Mouse (Mus musculus) adrenal gland, postnatal 10 days (tissue): ENCODE measurements at regions not wholly inside any gene's neighbourhood (a gene's known extent, or its start where the extent isn't known, plus 50 kb on each side); places are given as distances from the start of the nearest gene placed in this dataset.
A peak's percentile ranks its signal among the peaks of the same experiment; 100 is the strongest.

ENCODE experiments used
- DNase-seq: peaks from one replicate; pipeline ENCODE4 v3.0.0; 2021; ENCODE audit warnings: mixed read lengths

DNA sequence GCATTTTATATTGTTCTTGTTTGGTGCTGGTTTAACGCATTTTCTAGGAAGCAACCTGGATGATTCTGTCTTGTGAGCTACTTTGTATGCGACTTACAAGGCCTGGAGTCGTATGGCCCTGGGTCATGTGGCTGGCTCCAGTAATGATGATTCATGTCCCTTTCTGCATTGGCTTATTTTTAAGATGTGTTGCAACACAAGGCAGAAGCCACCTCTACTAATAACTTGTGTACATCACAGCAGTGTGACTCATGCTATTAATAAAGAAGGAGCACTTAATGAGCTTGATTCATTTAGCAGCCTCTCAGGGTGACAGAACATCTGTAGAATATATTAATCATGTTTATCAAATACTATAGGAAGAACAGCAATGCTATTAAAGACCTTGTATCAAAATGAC, 84.0 kb downstream of the Slc5a7 start:
- no peak for DNase-seq

DNA sequence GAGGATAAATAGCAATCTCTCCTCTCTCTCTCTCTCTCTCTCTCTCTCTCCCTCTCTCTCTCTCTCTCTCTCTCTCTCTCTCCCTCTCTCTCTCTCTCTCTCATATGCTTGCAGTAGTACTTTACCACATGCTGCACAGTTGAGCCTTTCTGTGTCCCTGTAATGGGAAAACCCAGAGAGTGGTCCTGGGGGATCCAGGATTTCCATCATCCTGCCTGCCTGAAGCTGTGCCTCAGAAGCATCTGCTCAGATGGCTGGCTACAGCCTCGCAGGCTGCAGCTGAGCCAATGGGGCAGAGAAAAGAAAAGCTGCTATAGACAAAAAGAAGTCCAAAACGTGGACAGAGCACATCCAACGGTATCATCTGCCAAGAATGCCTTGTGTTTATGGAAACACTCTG, 97.1 kb downstream of the Slc5a7 start:
- DNase-seq = no peak

DNA sequence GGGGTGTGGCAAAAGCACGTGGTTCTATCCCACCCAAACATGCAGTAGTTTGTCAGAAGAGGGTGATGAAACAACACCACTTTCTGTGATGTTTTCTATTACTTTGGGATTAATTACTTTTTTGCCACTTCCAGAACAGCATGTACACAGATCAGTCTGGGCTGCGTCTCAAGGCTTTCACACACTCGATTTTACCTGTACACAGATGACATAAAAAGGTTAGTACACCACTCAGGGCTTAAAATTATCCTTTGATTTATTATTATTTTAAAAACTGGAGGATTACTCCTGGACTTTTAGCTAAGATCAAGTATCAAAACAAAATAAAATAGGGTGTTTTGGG, 106.6 kb downstream of the Slc5a7 start:
- DNase-seq = no peak

DNA sequence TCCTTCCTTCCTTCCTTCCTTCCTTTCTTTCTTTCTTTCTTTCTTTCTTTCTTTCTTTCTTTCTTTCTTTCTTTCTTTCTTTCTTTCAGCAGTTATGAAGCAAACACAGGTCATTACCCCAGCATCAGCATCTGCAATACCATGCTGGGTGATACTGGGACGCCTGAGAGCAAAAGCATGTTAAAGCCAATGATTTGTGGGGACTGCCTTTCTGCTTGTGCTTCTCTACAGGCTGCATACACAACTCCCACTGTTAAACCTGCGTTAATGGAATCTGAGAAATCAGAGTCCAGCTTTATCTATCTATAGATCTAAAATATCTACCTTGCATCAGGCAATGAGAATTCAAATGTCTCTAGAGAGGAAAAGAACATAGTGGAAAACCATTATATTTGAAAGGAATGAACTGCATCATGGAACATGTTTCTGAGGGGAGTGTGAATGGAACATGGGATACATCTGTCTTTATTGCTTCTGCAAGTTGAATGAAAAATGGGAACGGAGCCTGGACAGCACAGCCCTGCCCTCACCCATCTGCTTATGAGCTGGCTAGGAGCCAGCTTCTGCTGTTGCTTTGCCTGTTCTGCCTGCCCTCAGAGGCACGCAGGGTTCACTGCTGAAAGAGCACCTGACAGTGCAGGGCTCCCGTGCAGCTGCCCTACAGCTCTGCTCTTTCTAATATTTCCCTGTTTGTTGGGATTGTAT, 107.2 kb downstream of the Slc5a7 start:
- DNase-seq = peak; percentile 34

DNA sequence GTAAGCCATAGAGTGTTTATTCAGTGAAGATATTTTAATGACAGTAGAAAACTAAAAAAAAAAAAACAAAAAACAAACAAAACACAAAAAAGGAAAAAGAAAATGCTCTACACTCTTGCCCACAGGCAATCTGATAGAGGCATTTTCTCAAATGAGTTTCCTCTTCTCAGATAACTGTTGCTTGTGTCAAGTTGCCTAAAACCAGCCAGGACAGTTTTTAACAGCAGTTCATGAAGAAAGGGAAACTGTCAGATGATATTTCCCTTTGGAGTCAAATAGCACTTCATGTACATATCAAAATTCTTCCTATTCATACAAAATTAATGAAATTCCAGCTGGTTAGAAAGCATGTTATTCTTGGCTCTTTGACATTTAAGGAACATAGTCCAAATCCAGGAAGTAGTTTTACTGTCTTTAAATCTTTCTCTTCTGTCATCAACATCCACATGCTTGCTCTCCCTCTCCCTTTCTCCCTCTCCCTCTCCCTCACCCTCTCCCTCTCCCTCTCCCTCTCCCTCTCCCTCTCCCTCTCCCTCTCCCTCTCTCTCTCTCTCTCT, 109.8 kb downstream of the Slc5a7 start:
- DNase-seq = no peak

DNA sequence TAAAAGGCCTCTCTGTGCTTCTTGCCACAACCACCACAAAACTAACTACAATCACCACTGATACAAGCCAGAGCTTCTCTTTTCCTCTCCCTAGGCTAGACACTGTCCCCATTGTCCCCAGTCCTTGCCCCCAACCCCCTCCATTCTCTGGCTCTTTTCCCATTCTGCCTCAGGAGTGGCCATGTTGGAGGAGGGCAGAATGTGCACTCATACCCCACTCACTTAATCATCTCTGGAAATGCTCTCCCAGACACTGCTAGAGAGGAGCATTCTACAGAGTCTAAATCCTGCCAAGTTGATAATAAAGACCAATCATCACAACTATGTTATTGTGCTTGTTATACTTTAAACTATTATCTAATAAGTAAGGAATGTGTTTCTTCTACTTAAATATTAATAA, 116.8 kb downstream of the Slc5a7 start:
- DNase-seq = no peak

DNA sequence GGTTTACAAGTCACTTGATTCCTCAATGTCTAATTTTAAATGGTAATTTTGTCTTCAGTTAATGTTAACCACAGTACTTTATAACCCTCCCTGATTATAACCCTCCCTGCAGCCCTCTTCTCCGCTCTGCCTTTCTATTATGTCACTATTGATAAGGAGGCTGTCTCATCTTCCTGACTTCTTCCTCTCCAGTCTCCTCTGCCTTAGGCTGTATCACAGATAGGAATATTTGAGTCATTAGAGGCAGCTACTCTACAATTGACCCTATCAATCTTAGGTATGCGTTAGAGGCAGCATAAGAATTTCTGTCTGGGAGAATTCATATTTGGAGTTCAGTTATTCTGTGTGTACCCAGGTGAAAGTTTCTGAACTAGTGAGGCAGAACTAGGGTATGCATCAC, 118.3 kb downstream of the Slc5a7 start:
- DNase-seq = no peak

DNA sequence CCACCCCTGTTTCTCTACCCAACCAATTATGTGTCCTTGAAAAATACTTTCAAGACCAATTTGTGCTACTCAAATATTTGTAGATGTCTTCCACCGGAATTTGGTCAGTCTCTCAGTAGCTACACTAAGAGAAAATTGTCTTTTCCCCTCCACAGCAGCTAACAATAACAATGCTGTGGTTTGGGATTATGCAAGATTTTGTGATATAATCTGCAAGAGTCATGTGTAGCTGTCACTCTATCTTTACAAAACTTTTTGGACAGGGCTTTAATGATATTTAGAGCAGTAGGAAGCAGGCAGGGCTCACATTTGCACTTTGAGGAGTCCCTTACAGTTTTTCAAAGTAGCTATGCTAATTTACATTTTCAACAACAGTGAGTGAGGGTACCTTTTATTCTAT, 128.1 kb downstream of the Slc5a7 start:
- DNase-seq = no peak

DNA sequence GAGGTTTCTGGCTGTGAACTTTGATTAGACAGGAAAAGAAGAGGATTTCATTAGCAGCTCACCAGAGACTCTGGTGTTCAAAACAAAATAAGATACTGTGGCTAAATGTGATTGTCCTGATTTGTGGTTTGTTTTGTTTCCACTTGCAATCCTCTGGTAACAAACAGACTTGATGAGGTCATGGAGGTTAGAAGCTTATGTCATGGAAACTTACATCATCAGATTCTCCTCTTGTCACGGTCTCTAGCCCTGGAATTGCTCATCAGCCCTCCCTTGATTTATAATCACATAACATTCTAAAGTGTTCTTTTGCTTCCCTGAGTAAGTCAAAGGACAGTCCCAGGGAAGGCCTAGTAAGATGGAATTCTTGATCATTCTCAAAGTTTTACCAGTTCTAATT, 130.8 kb downstream of the Slc5a7 start:
- no peak for DNase-seq

DNA sequence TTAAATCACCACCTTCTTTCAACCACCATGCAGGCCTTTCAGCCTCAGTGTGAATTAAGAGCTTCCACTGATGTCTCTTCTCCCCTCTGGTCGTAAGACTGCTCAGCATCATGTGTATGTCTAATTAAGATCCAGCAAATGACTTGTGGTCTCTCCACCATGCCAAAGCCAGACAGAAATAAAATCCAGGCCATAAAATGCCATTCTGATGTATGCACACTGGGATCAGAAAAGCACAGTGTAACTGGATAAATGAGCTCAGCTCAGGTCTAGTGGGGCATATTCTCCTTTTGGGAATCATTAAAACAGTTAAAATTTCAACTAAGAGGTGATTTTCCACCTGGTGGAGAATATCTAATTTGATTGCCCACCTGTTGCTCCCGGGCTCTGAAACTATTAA, 136.5 kb downstream of the Slc5a7 start:
- DNase-seq = no peak

DNA sequence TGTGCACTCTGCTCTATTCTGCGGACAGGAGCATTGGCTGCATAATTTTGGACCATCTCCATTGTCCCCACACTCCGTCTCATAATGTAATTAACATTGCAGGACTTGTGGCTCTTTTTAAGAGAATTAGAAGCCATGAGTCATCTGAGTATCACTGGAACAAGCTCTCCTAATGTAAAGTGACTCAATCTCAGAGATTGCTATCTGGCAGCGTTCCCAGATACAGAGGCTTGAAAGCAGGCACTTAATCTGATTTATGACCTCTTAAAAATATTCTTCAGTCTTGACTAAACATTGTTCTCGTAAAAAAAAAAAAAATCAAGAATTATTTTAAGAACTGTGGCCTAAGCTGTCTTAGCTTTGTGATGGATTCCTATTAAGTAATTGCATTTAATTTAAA, 140.1 kb downstream of the Slc5a7 start:
- DNase-seq = peak; percentile 68

DNA sequence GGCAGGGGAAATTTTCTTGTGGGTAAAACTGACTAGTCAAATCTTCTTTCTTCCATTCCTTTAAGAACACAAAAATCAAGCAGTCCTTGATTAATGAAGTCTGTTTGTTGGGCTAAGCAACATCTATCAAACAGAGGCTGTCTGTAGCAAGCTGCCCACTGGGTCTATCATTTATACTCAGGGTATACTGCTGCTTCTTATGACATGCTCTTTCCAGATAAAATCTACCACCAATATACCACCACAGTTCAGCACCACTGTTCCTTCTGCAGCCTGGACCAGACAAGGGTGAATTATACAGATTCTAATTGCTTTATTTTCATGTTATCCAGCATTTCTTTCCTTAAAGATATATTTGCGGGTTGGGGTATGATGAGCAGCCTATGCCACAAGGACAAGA, 140.5 kb downstream of the Slc5a7 start:
- DNase-seq = no peak

DNA sequence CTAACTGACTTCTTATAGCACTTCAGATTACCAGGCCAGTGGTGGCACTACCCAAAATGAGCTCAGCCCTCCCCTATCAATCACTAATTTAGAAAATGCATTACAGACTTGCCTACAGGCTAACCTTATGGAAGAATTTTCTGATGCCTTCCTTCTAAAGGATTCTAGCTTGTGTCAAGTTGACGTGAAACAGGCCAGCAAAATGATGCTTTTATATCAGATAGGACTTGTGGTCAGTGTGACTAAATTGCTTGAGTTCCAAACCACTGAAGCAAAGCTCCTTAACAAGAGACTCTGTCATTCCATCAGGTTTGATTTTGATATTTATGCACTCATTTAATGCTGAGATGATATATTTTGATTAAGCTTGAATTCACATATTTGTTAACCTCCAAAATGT, 143.0 kb downstream of the Slc5a7 start:
- no peak for DNase-seq

DNA sequence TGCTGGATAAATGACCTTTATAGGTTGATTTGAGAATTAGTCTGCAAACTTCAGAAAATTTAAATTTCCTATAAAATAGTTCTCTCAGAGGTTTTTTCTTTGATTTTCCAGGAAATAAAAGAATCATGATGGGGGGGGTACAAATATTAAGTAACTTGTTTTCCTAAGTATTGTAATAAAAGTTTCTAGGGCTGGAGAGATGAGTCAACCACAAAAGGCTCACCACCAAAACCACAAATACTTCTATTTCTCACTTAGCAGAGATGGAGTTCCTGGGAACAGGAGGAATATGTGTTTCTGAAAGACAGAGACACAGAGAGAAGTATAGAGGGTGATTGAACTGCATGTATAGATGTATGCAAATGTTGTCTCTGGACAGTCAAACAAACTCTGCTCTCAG, 144.3 kb downstream of the Slc5a7 start:
- no peak for DNase-seq
